ENCODE assay signal across 24 mouse cellular contexts in the genomic region with DNA sequence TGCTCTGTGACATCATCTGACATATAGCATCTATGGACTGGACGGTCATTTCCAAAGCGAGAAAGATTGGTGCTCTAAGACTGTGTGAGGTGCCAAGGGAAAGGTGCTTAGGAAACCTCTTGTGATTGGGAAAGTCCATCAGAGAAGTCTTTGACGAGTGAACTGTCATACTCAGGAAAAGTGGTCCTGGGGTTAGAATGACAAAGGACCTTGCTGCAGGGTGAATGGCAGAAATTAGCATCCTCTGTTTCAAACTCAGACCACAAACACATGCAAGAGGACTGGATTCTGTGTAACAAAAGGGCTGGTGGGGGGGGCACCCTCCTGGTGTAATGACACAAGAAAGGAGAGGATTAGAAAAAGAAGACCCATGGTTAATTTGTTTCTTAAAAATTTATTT.
DNase-seq lines count a peak whose midpoint lies in the region; ATAC-seq and TF ChIP-seq lines count a peak whose summit lies in the region.
"Had no signal": no experiment of that assay in that cellular context is flagged by ENCODE, and none has a peak within 500 bp of the region (broad histone marks: within the 10 kb centered on the region; RNA-seq: fewer than 3 reads in every experiment).

No protein-coding gene starts in this region.

- H3K36me3 ChIP-seq in forebrain, embryonic 11.5 days (ENCODE audit: control insufficient read depth, insufficient read depth, low read length) = no peaks in the 10 kb centered on the region
- no peaks in the 10 kb centered on the region for H3K36me3 ChIP-seq in forebrain, embryonic 15.5 days
- H3K36me3 ChIP-seq in hindbrain, embryonic 11.5 days (ENCODE audit: control insufficient read depth, insufficient read depth, low read length) = no peaks in the 10 kb centered on the region
- H3K36me3 ChIP-seq in hindbrain, embryonic 10.5 days = no peaks in the 10 kb centered on the region
- H3K36me3 ChIP-seq in ES-E14 (ENCODE audit: control insufficient read depth, insufficient read depth, low read length, poor library complexity, severe bottlenecking) = no peaks in the 10 kb centered on the region
- no peaks in the 10 kb centered on the region for H3K36me3 ChIP-seq in midbrain, embryonic 11.5 days (ENCODE audit: control insufficient read depth, insufficient read depth, low read length)
- H3K36me3 ChIP-seq: forebrain, embryonic 10.5 days; hindbrain, embryonic 15.5 days had no signal

- peaks cover 2% of the 10 kb centered on the region; the same call in 1 of the 2 replicates for H3K4me1 ChIP-seq in forebrain, embryonic 11.5 days (replicated peaks; ENCODE audit: control insufficient read depth, insufficient read depth, low read length)
- H3K4me1 ChIP-seq in forebrain, embryonic 15.5 days = peaks cover 76% of the 10 kb centered on the region
- no peaks in the 10 kb centered on the region for H3K4me1 ChIP-seq in hindbrain, embryonic 11.5 days (replicated peaks; ENCODE audit: control insufficient read depth, insufficient read depth, low read length)
- no peaks in the 10 kb centered on the region for H3K4me1 ChIP-seq in hindbrain, embryonic 10.5 days (replicated peaks)
- peaks cover 3 to 18% of the 10 kb centered on the region in 2 experiments; a peak in 3 of 4 replicates for H3K4me1 ChIP-seq in ES-E14 (ENCODE audit: control insufficient read depth in 2 of 2, insufficient read depth in 2 of 2, low read length in 2 of 2, poor library complexity in 1 of 2)
- peaks cover 2% of the 10 kb centered on the region; the same call in 1 of the 2 replicates for H3K4me1 ChIP-seq in midbrain, embryonic 11.5 days (ENCODE audit: control insufficient read depth, insufficient read depth, low read length)

- 42% methylated on average over 3 of the region's 3 CpGs for WGBS in forebrain, embryonic 11.5 days
- 38% methylated on average over 3 of the region's 3 CpGs for WGBS in forebrain, embryonic 15.5 days
- WGBS in hindbrain, embryonic 11.5 days = 54% methylated on average over 3 of the region's 3 CpGs
- 53% methylated on average over 3 of the region's 3 CpGs for WGBS in hindbrain, embryonic 10.5 days
- WGBS in midbrain, embryonic 11.5 days = 54% methylated on average over 3 of the region's 3 CpGs

- in situ Hi-C loops in ES-E14 (cut with MboI; ENCODE audit: low sequenced_read_pairs in 2 of 2, unreplicated experiment in 2 of 2) = no loop called here

- DNase-seq in forebrain, embryonic 11.5 days (ENCODE audit: low spot score) = no peak
- no peak for DNase-seq in hindbrain, embryonic 11.5 days (ENCODE audit: low spot score)
- no peak for DNase-seq in hindbrain, embryonic 10.5 days (ENCODE audit: low spot score)
- DNase-seq in ES-E14 (ENCODE audit: low read depth, low spot score) = peak; percentile 78
- DNase-seq in ZHBTc4 (ENCODE audit: low read depth, low spot score) = peak; percentile 88
- no peak for DNase-seq in adrenal gland, postnatal 4 days (ENCODE audit: low spot score in 2 of 2)
- no peak for DNase-seq in midbrain, embryonic 11.5 days (ENCODE audit: low spot score, missing footprints)
- DNase-seq: adrenal gland, postnatal 10 days; cerebellum, adult 11-12 months; cerebellum, adult 9-10 months; cerebellum, postnatal 14 days; gastrocnemius, adult 2 months; gastrocnemius, postnatal 14 days; heart, adult 18-20 months; heart, postnatal 14 days; heart, postnatal 4 days; kidney, adult 2 months had no signal

- no peaks in the 10 kb centered on the region for H3K27me3 ChIP-seq in forebrain, embryonic 11.5 days (ENCODE audit: control insufficient read depth, insufficient read depth, low read length)
- H3K27me3 ChIP-seq in forebrain, embryonic 15.5 days = no peaks in the 10 kb centered on the region
- no peaks in the 10 kb centered on the region for H3K27me3 ChIP-seq in hindbrain, embryonic 11.5 days (ENCODE audit: control insufficient read depth, insufficient read depth, low read length)
- H3K27me3 ChIP-seq in hindbrain, embryonic 10.5 days (ENCODE audit: insufficient read depth, poor library complexity, severe bottlenecking) = no peaks in the 10 kb centered on the region
- H3K27me3 ChIP-seq in midbrain, embryonic 11.5 days (ENCODE audit: control insufficient read depth, insufficient read depth, low read length) = no peaks in the 10 kb centered on the region
- H3K27me3 ChIP-seq: heart, embryonic 13.5 days; hindbrain, embryonic 15.5 days; Patski had no signal

- H3K9ac ChIP-seq in forebrain, embryonic 11.5 days (ENCODE audit: low read length) = no peak overlapping the region
- H3K9ac ChIP-seq in forebrain, embryonic 15.5 days (replicated peaks) = no peak overlapping the region
- H3K9ac ChIP-seq in hindbrain, embryonic 11.5 days (ENCODE audit: low read depth, low read length) = no peak overlapping the region
- H3K9ac ChIP-seq in ES-E14 (ENCODE audit: insufficient read depth, low read depth, low read length, poor library complexity, severe bottlenecking) = no peak overlapping the region
- H3K9ac ChIP-seq in midbrain, embryonic 11.5 days (ENCODE audit: low read length) = no peak overlapping the region
- H3K9ac ChIP-seq: heart, embryonic 13.5 days; hindbrain, embryonic 15.5 days had no signal

- H3K27ac ChIP-seq in forebrain, embryonic 11.5 days (ENCODE audit: low read depth, low read length) = no peak overlapping the region
- no peak overlapping the region for H3K27ac ChIP-seq in forebrain, embryonic 15.5 days (replicated peaks)
- no peak overlapping the region for H3K27ac ChIP-seq in hindbrain, embryonic 11.5 days (ENCODE audit: low read depth, low read length)
- H3K27ac ChIP-seq in hindbrain, embryonic 10.5 days = no peak overlapping the region
- H3K27ac ChIP-seq in ES-E14 (ENCODE audit: insufficient read depth, low read depth, low read length, poor library complexity, severe bottlenecking) = no peak overlapping the region
- no peak overlapping the region for H3K27ac ChIP-seq in midbrain, embryonic 11.5 days (ENCODE audit: low read depth, low read length)
- H3K27ac ChIP-seq: forebrain, embryonic 10.5 days; heart, embryonic 13.5 days; hindbrain, embryonic 15.5 days had no signal

- H3K4me2 ChIP-seq in forebrain, embryonic 11.5 days (ENCODE audit: low read depth, low read length, severe bottlenecking) = no peak overlapping the region
- H3K4me2 ChIP-seq in forebrain, embryonic 15.5 days (replicated peaks) = no peak overlapping the region
- no peak overlapping the region for H3K4me2 ChIP-seq in hindbrain, embryonic 11.5 days (replicated peaks; ENCODE audit: low read depth, low read length)
- H3K4me2 ChIP-seq in midbrain, embryonic 11.5 days = no peak overlapping the region
- H3K4me2 ChIP-seq: heart, embryonic 13.5 days; hindbrain, embryonic 15.5 days had no signal

- ATAC-seq in forebrain, embryonic 11.5 days (replicated peaks; ENCODE audit: low FRiP score) = 0 out of 2 replicates have a peak, but pooled peaks have one; percentile 39
- ATAC-seq in forebrain, embryonic 15.5 days (replicated peaks) = no peak
- ATAC-seq in hindbrain, embryonic 11.5 days (ENCODE audit: low FRiP score) = 0 out of 2 replicates have a peak, but pooled peaks have one; percentile 35
- no peak for ATAC-seq in midbrain, embryonic 11.5 days (ENCODE audit: low FRiP score)
- ATAC-seq: forebrain, embryonic 16.5 days; intestine, postnatal 0 days; Patski had no signal

- no peak overlapping the region for H3K4me3 ChIP-seq in forebrain, embryonic 11.5 days (ENCODE audit: low read depth, low read length)
- no peak overlapping the region for H3K4me3 ChIP-seq in forebrain, embryonic 15.5 days
- H3K4me3 ChIP-seq in hindbrain, embryonic 11.5 days (ENCODE audit: low read depth, low read length) = no peak overlapping the region
- H3K4me3 ChIP-seq in hindbrain, embryonic 10.5 days = no peak overlapping the region
- no peak overlapping the region for H3K4me3 ChIP-seq in ES-E14 (ENCODE audit: insufficient read depth in 1 of 2, low read depth in 1 of 2, low read length in 2 of 2, poor library complexity in 1 of 2, severe bottlenecking in 1 of 2)
- no peak overlapping the region for H3K4me3 ChIP-seq in midbrain, embryonic 11.5 days (ENCODE audit: low read depth, low read length)
- H3K4me3 ChIP-seq: forebrain, embryonic 10.5 days; gastrocnemius, adult 2 months; heart, embryonic 13.5 days; hindbrain, embryonic 15.5 days had no signal

- H3K9me3 ChIP-seq in forebrain, embryonic 11.5 days (ENCODE audit: control insufficient read depth, low read length) = no peaks in the 10 kb centered on the region
- no peaks in the 10 kb centered on the region for H3K9me3 ChIP-seq in forebrain, embryonic 15.5 days
- no peaks in the 10 kb centered on the region for H3K9me3 ChIP-seq in hindbrain, embryonic 11.5 days (ENCODE audit: control insufficient read depth, low read length)
- no peaks in the 10 kb centered on the region for H3K9me3 ChIP-seq in hindbrain, embryonic 10.5 days
- H3K9me3 ChIP-seq in ES-E14 (ENCODE audit: control insufficient read depth, insufficient read depth, low read depth, low read length) = no peaks in the 10 kb centered on the region
- H3K9me3 ChIP-seq in midbrain, embryonic 11.5 days (ENCODE audit: control insufficient read depth, low read length) = no peaks in the 10 kb centered on the region
- H3K9me3 ChIP-seq: forebrain, embryonic 10.5 days; heart, embryonic 13.5 days; hindbrain, embryonic 15.5 days had no signal

TF ChIP-seq in ES-E14, 5 proteins besides CTCF, POLR2A, EP300 and RAD21:
- TF ChIP-seq MAFK (IDR thresholded peaks at IDR 0.05; ENCODE audit: insufficient read depth, low read depth, low read length) (no peak), ZC3H11A (IDR thresholded peaks at IDR 0.05; ENCODE audit: borderline replicate concordance, low read depth, low read length) (no peak), CHD2 (IDR thresholded peaks at IDR 0.05; ENCODE audit: low read depth, low read length) (no peak), ZNF384 (IDR thresholded peaks at IDR 0.05; ENCODE audit: low read depth, low read length) (no peak), HCFC1 (IDR thresholded peaks at IDR 0.05; ENCODE audit: borderline replicate concordance, insufficient read depth, low read length) (no peak)

Comparison
In these comparisons a context has a peak if more than half of its experiments do, and no peak if none do; other contexts are left out.
1. ATAC-seq: peak in forebrain, embryonic 11.5 days (single experiment) and hindbrain, embryonic 11.5 days (single experiment); none in forebrain, embryonic 15.5 days (single experiment) and midbrain, embryonic 11.5 days (single experiment).
2. DNase-seq: peak in ES-E14 (single experiment) and ZHBTc4 (single experiment); none in forebrain, embryonic 11.5 days (single experiment), hindbrain, embryonic 11.5 days (single experiment), hindbrain, embryonic 10.5 days (single experiment), adrenal gland, postnatal 4 days (0 of 2) and midbrain, embryonic 11.5 days (single experiment).